Mouse (Mus musculus) erythroblast, adult 5-6 weeks (primary cell): ENCODE results near the gene 4930555G01Rik. TPM values are rescaled to one million over a fixed set of nuclear protein-coding genes. Genes with fewer than 3 reads are reported as not detected.
"Not testable (repeated sequence)": the region's sequence is repeated elsewhere in the genome, so short reads cannot be mapped to it uniquely, and the experiment has no call there.

Source experiments
- ATAC-seq: replicated peaks from 2 replicates; pipeline ENCODE4 v1.8.0; 2016; ENCODE audit warnings: moderate number of reproducible peaks, mild to moderate bottlenecking, moderate TSS enrichment, inconsistent platforms; ENCODE audit not compliant: poor library complexity, low FRiP score, severe bottlenecking
- total RNA-seq, 2 experiments: library from RNA; stranded (forward) in 1 of 2; stranded (reverse) in 1 of 2; fragments of 150-400 nt in 1 of 2; fragments of 200-764, 138-1000 nt in 1 of 2; gene quantifications; 2 replicates each; pipeline versions ENCODE4 v1.2.3 to v1.2.4; 2015 to 2017; ENCODE audit warnings: low replicate concordance in 2 of 2

4930555G01Rik gene
- total RNA-seq (2015; ENCODE audit: low replicate concordance): not detected in 2 replicates
- 0.28 TPM in 1 of 2 replicates, not detected in the other for total RNA-seq (2017; ENCODE audit: low replicate concordance)

- ATAC-seq: not testable (repeated sequence)
Observed at GRCm38 (mm10) chr14:5050329-5050728, at the start of gene 4930555G01Rik. 4930555G01Rik (plus strand) TSS chr14:5050629.

GRCm38 (mm10) chr14:5015591-5015990, 34.8 kb upstream of the 4930555G01Rik start, which contains the start of gene Gm3298:
Gm3298 (plus strand) TSS chr14:5015891.
- not testable (repeated sequence) for ATAC-seq

GRCm38 (mm10) chr14:5070611-5071490, 20.4 kb downstream of the 4930555G01Rik start, which contains the start of gene Gm8281:
Gm8281 (plus strand) TSS chr14:5071040.
- not testable (repeated sequence) for ATAC-seq

Other genes with a start within 250 kb of the 4930555G01Rik start
- gene Gm3269, start 212.5 kb upstream of the 4930555G01Rik start, total RNA-seq (2015; ENCODE audit: low replicate concordance): not detected in 2 replicates
- not detected in 2 replicates for gene Gm3269, start 212.5 kb upstream of the 4930555G01Rik start, total RNA-seq (2017; ENCODE audit: low replicate concordance)
- not detected in 2 replicates for gene Gm3264, start 195.1 kb upstream of the 4930555G01Rik start, total RNA-seq (2015; ENCODE audit: low replicate concordance)
- not detected in 2 replicates for gene Gm3264, start 195.1 kb upstream of the 4930555G01Rik start, total RNA-seq (2017; ENCODE audit: low replicate concordance)
- not detected in 2 replicates for gene Gm3278, start 158.2 kb upstream of the 4930555G01Rik start, total RNA-seq (2015; ENCODE audit: low replicate concordance)
- not detected in 2 replicates for gene Gm3278, start 158.2 kb upstream of the 4930555G01Rik start, total RNA-seq (2017; ENCODE audit: low replicate concordance)
- gene Gm8297, start 66.7 kb upstream of the 4930555G01Rik start, total RNA-seq (2015; ENCODE audit: low replicate concordance): not detected in 2 replicates
- not detected in 2 replicates for gene Gm8297, start 66.7 kb upstream of the 4930555G01Rik start, total RNA-seq (2017; ENCODE audit: low replicate concordance)
- not detected in 2 replicates for gene Gm3298, start 34.7 kb upstream of the 4930555G01Rik start, total RNA-seq (2015; ENCODE audit: low replicate concordance)
- not detected in 2 replicates for gene Gm3298, start 34.7 kb upstream of the 4930555G01Rik start, total RNA-seq (2017; ENCODE audit: low replicate concordance)
- not detected in 2 replicates for gene Gm8281, start 20.4 kb downstream of the 4930555G01Rik start, total RNA-seq (2015; ENCODE audit: low replicate concordance)
- not detected in 2 replicates for gene Gm8281, start 20.4 kb downstream of the 4930555G01Rik start, total RNA-seq (2017; ENCODE audit: low replicate concordance)
- not detected in 2 replicates for gene Gm8279, start 80.9 kb downstream of the 4930555G01Rik start, total RNA-seq (2015; ENCODE audit: low replicate concordance)
- gene Gm8279, start 80.9 kb downstream of the 4930555G01Rik start, total RNA-seq (2017; ENCODE audit: low replicate concordance): not detected in 2 replicates
- not detected in 2 replicates for gene Gm3317, start 113.9 kb downstream of the 4930555G01Rik start, total RNA-seq (2015; ENCODE audit: low replicate concordance)
- gene Gm3317, start 113.9 kb downstream of the 4930555G01Rik start, total RNA-seq (2017; ENCODE audit: low replicate concordance): not detected in 2 replicates
- not detected in 2 replicates for gene Gm8271, start 135.2 kb downstream of the 4930555G01Rik start, total RNA-seq (2015; ENCODE audit: low replicate concordance)
- not detected in 2 replicates for gene Gm8271, start 135.2 kb downstream of the 4930555G01Rik start, total RNA-seq (2017; ENCODE audit: low replicate concordance)
- gene Gm3526, start 210.0 kb downstream of the 4930555G01Rik start, total RNA-seq (2015; ENCODE audit: low replicate concordance): not detected in 2 replicates
- gene Gm3526, start 210.0 kb downstream of the 4930555G01Rik start, total RNA-seq (2017; ENCODE audit: low replicate concordance): not detected in 2 replicates